Mouse (Mus musculus) frontal cortex, postnatal 10 days (tissue): ENCODE measurements at regions not wholly inside any gene's neighbourhood (a gene's known extent, or its start where the extent isn't known, plus 50 kb on each side); places are given as distances from the start of the nearest gene placed in this dataset.
"Not testable (repeated sequence)": the region's sequence is repeated elsewhere in the genome, so short reads cannot be mapped to it uniquely, and the experiment has no call there.

Source experiments
- DNase-seq, 2 experiments: peaks; one replicate each; pipeline ENCODE4 v3.0.0; 2022; ENCODE audit warnings: low spot score in 2 of 2, mixed read lengths in 1 of 2

GRCm38 (mm10) chr8:39218716-39219115, 1456.2 kb upstream of the Adam24 start:
- DNase-seq, result peak in 1 of 2 experiments; percentile 5

DNA sequence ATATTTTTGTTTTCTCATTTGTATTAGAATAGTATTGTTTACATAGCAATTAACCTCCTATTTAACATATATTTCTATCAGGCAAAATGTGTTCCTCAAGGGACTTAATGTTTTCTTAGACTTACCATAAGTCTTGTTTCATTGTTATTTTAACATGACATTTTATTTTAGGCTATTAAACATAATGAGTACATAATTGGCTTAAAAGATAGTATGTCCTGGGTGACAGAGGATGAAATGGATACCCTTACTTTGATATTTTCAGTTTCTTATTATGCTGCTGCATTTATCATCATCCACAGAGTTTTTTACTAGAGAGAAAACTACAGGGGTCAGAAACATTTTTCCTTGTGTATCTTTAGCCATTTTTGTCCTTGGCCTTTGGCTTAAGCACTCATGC, 1447.6 kb upstream of the Adam24 start:
- no peak for DNase-seq

GRCm38 (mm10) chr8:39268970-39269497, 1405.8 kb upstream of the Adam24 start:
- DNase-seq, result peak in 1 of 2 experiments; percentile 7

DNA sequence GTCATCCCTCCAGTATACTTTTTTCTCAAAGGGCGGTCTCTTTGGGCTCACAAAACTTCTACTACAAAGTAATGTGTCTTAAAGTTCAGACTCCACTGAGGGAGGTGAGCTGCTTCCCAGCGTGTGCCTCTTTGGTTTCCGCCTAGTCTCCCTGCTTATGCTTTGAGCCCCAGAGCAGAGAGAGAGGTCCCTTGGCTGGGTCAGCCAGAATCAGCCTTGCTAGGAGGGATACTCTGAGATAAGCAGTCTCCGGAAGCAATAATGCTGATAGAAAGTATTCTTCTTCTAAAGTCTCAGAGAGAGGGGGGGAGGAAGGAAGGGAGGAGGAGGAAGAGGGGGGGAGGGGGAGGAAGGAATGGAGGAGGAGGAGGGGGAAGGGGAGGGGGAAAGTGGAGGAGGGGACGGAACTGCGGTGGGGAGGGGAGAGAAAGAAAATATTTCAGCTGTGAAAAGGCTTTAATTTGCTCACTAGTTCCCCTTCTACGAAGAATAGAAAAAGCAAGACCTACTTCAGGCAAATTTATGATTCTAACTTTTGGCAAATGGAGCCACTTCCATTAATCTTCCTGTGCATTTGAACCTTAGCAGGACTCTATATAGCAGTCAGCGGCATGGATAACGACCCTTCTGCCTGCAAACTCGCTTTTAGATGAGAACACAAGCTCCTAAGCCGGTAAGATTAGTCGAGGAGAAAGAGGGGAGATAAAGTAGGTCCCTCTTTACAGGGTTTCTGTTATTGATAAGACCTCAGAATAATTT, 1377.2 kb upstream of the Adam24 start:
- no peak for DNase-seq

- DNase-seq, result no peak
Measured at GRCm38 (mm10) chr8:39303742-39304336, 1371.0 kb upstream of the Adam24 start.

GRCm38 (mm10) chr8:39313854-39314253, 1361.0 kb upstream of the Adam24 start:
- peak in 1 of 2 experiments; percentile 8 for DNase-seq

GRCm38 (mm10) chr8:39315521-39316233, 1359.2 kb upstream of the Adam24 start:
- DNase-seq, result no peak

GRCm38 (mm10) chr8:39316234-39316568, 1358.7 kb upstream of the Adam24 start:
- no peak for DNase-seq

DNA sequence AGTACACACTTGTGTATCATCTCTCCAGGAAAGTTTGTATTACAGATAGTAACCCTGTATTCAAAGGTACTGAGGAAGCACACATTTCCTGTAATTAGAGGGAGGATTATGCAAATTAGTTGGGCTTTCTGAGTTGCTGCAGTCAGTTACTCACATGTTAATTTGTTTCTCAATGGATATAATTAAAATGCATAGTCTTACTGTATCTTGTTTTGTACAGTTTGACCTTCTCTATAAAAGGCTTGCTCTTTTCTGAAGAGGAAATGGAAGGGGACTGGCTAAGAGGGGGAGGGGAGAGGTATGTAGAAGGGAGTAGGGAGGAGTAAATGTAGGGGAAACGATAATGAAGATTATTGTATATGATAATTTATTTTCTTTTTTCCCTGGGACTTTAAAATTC, 1345.5 kb upstream of the Adam24 start:
- no peak for DNase-seq

DNA sequence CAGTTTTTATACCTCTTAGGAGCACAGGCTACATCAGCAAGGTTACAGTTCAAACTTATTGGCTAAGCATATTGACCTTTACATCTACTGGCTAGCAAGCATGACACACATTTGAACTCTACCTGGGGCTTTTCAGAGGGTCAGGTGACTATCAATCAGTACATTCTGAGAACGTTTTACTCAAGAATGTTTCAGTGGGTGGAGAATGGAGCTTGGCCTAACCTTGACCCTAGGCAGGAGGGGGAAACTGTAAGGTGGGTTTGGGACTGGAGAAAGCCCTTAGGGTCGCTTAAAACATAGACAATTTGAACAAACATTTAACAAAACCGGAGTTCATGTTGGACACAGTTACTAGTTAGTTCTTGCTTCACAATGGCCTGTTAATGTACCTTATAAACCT, 1330.1 kb upstream of the Adam24 start:
- no peak for DNase-seq

DNA sequence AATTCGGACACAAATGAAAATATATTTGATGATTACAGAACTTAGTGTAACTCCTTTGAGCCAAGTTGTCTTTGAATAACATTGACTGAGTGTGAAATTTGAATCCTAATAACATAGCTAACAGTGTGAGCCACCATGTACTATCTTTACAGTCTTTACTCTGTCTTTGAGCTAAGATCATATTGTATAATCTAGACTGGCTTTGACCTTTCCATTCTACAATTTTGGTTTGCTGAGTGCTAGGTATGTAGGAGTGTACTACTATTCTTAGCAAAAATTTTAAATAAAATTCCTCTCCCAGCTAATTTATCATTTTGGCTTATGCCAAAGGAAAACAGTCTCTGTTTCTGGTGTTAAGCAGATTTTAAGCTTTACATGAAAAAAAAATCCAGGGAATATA, 1328.4 kb upstream of the Adam24 start:
- DNase-seq, result no peak

DNA sequence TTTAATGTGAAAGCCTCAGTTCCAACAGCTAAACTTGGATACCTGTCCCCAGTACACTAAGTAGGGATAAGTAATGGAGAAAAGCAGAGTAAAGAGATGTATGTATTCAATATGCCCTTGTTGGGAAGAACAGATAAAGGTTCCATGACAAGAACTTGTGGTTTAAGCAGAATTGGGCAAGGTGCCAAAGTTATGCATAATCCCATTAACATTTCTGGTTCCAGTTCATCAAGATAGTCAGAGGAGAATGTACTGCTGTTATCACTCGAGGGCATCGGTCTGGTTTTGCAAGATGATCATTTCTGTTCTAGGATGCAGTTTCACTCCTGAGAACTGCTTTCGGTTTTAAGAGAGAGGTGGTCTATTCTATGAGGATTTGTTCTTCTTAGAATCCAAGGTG, 1325.9 kb upstream of the Adam24 start:
- DNase-seq, result no peak

GRCm38 (mm10) chr8:39355412-39355811, 1319.5 kb upstream of the Adam24 start:
- DNase-seq, result no peak

DNA sequence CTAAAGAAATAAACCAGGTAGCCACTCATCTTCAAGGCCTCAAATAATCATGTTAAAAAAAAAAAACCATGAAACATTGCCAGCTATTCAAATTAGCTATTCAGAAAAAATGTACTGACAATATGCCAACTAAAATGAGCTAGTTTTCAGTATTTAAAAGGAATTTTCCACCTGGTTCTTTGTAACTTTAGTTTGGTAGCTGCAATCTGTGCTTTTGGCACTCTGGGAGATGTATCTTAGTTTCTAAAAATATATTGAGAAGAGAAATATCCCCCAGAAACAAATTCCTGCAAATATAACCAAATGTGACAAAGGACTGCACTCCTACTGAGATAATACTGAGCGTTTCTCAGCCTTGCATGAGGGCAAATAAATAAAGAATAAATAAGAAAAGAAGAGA, 1317.8 kb upstream of the Adam24 start:
- no peak for DNase-seq

GRCm38 (mm10) chr8:39357865-39358264, 1317.0 kb upstream of the Adam24 start:
- no peak for DNase-seq

DNA sequence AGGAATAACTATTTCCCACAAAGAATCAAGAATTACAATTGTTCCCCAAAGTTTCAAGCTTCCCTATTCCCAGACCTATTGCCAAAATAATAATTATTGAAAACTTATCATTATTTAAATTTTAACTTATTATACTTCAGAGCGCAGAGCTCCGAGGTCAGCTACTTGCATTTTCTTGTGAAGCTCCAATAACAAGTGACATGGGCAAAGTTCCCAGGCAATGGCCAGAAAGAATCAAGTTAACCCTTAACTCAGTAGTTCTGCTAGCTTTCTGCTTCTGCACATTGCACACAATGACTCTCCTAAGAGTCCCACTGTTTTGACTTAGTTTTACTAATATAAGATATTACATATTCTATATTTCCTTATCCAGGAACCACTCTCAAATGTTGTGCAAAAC, 1308.5 kb upstream of the Adam24 start:
- DNase-seq, result not testable (repeated sequence)
